Mouse (Mus musculus) A20 (cell line): ENCODE results near the gene Gm27029.

ENCODE experiments used
- DNase-seq: peaks from one replicate; pipeline ENCODE4 v3.0.0-alpha.2; 2011; ENCODE audit warnings: low read depth, low spot score

Gene Gm27029

GRCm38 (mm10) chr11:101424105-101424851, at the start of gene Gm27029:
Gm27029 (minus strand) TSS chr11:101424796.
- no peak for DNase-seq

- DNase-seq = no peak
Measured at GRCm38 (mm10) chr11:101474298-101474697, 49.7 kb upstream of the Gm27029 start.

GRCm38 (mm10) chr11:101473686-101474085, 49.1 kb upstream of the Gm27029 start:
- DNase-seq = peak; percentile 36

GRCm38 (mm10) chr11:101472336-101472735, 47.7 kb upstream of the Gm27029 start:
- DNase-seq = no peak

- DNase-seq = no peak
Measured at GRCm38 (mm10) chr11:101471926-101472325, 47.3 kb upstream of the Gm27029 start.

GRCm38 (mm10) chr11:101470206-101470605, 45.6 kb upstream of the Gm27029 start:
- no peak for DNase-seq

GRCm38 (mm10) chr11:101469155-101469554, 44.6 kb upstream of the Gm27029 start:
- DNase-seq = no peak

- DNase-seq = peak; percentile 23
Measured at GRCm38 (mm10) chr11:101468731-101469130, 44.1 kb upstream of the Gm27029 start.

GRCm38 (mm10) chr11:101468263-101468688, 43.7 kb upstream of the Gm27029 start:
- no peak for DNase-seq

GRCm38 (mm10) chr11:101467477-101468262, 43.1 kb upstream of the Gm27029 start:
- peak; percentile 89 for DNase-seq

GRCm38 (mm10) chr11:101466552-101466950, 42.0 kb upstream of the Gm27029 start:
- DNase-seq = peak; percentile 32

- DNase-seq = peak; percentile 85
Measured at GRCm38 (mm10) chr11:101465869-101466551, 41.4 kb upstream of the Gm27029 start, which contains the start of gene Vat1. Vat1 (minus strand) TSS chr11:101466230.

GRCm38 (mm10) chr11:101465101-101465868, 40.7 kb upstream of the Gm27029 start:
- DNase-seq = peak; percentile 73

- no peak for DNase-seq
Measured at GRCm38 (mm10) chr11:101464211-101465100, 39.9 kb upstream of the Gm27029 start, which contains the start of gene Rnd2. Rnd2 (plus strand) TSS chr11:101464999.

- DNase-seq = peak; percentile 80
Measured at GRCm38 (mm10) chr11:101462583-101463440, 38.2 kb upstream of the Gm27029 start.

GRCm38 (mm10) chr11:101462141-101462540, 37.5 kb upstream of the Gm27029 start:
- no peak for DNase-seq

GRCm38 (mm10) chr11:101460321-101460720, 35.7 kb upstream of the Gm27029 start:
- DNase-seq = no peak

GRCm38 (mm10) chr11:101459716-101460115, 35.1 kb upstream of the Gm27029 start:
- DNase-seq = no peak

GRCm38 (mm10) chr11:101458217-101458616, 33.6 kb upstream of the Gm27029 start:
- no peak for DNase-seq
